ENCODE assay signal across 27 mouse cellular contexts in the genomic region with DNA sequence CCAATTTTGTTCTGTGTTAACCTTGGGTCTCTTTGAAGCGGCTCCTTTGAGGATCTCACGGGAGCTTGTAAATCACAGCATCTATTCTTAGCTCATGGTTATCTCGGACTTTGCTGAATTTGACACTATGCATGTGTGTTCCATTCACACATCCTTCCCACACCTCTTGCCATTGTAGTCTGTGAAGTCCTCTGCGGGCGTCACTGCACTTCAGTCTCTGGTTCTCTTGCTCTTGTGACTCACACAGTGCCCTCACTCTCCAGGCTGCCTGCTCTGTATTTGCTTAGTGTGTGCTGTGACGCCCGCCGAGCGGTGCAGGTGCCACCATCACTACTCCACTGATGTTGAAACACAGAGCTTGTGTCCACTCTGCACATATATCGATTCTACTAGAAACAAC.
DNase-seq lines count a peak whose midpoint lies in the region; ATAC-seq and TF ChIP-seq lines count a peak whose summit lies in the region.
"Had no signal": no experiment of that assay in that cellular context is flagged by ENCODE, and none has a peak within 500 bp of the region (broad histone marks: within the 10 kb centered on the region; RNA-seq: fewer than 3 reads in every experiment).

No protein-coding gene starts in this region.

- H3K4me2 ChIP-seq in heart, embryonic 14.5 days (ENCODE audit: low read length): no peak overlapping the region
- no peak overlapping the region for H3K4me2 ChIP-seq in heart, postnatal 0 days (ENCODE audit: low read depth, low read length)
- H3K4me2 ChIP-seq: embryonic facial prominence, embryonic 12.5 days; embryonic facial prominence, embryonic 15.5 days; hindbrain, embryonic 12.5 days; hindbrain, embryonic 15.5 days had no signal

- no peaks in the 10 kb centered on the region for H3K9me3 ChIP-seq in heart, embryonic 14.5 days (ENCODE audit: control insufficient read depth, low read length)
- no peaks in the 10 kb centered on the region for H3K9me3 ChIP-seq in heart, postnatal 0 days (replicated peaks; ENCODE audit: control insufficient read depth, low read length)
- H3K9me3 ChIP-seq: embryonic facial prominence, embryonic 12.5 days; embryonic facial prominence, embryonic 15.5 days; hindbrain, embryonic 12.5 days; hindbrain, embryonic 15.5 days had no signal

- intact Hi-C loops in heart, postnatal 10 days (cut with DNase I): no loop called here

- 41% methylated on average over 10 of the region's 10 CpGs for WGBS in heart, embryonic 14.5 days
- WGBS in heart, postnatal 0 days: 40% methylated on average over 10 of the region's 10 CpGs

- H3K4me3 ChIP-seq in heart, embryonic 14.5 days (ENCODE audit: control insufficient read depth in 1 of 2, insufficient read depth in 1 of 2, low read depth in 1 of 2, low read length in 2 of 2): no peak overlapping the region
- no peak overlapping the region for H3K4me3 ChIP-seq in heart, postnatal 0 days (ENCODE audit: low read depth, low read length)
- H3K4me3 ChIP-seq: embryonic facial prominence, embryonic 12.5 days; embryonic facial prominence, embryonic 15.5 days; hindbrain, embryonic 12.5 days; hindbrain, embryonic 15.5 days had no signal

- TF ChIP-seq EP300 in heart, postnatal 0 days (IDR thresholded peaks at IDR 0.05; ENCODE audit: low read depth): no peak

- H3K9ac ChIP-seq in heart, embryonic 14.5 days (ENCODE audit: low read length): 0 out of 2 replicates have a peak overlapping the region, but pooled peaks have one; percentile 4
- no peak overlapping the region for H3K9ac ChIP-seq in heart, postnatal 0 days (replicated peaks; ENCODE audit: low read depth, low read length)
- H3K9ac ChIP-seq: embryonic facial prominence, embryonic 12.5 days; embryonic facial prominence, embryonic 15.5 days; forebrain, postnatal 0 days; hindbrain, embryonic 12.5 days; hindbrain, embryonic 15.5 days had no signal

- peak; percentile 56 for ATAC-seq in heart, embryonic 14.5 days (ENCODE audit: insufficient number of reproducible peaks, insufficient read depth, low FRiP score, low read depth)
- peak; percentile 77 for ATAC-seq in heart, postnatal 0 days (ENCODE audit: insufficient read depth, low read depth)
- ATAC-seq: forebrain, embryonic 14.5 days; forebrain, postnatal 0 days; intestine, postnatal 0 days; Patski had no signal

- DNase-seq in heart, adult 11 months: peak; percentile 70
- DNase-seq in heart, adult 18-20 months: no peak
- DNase-seq in heart, adult 8-10 months (ENCODE audit: low spot score): no peak
- DNase-seq in heart, postnatal 0 days (ENCODE audit: low spot score): peak; percentile 14
- DNase-seq in heart, postnatal 10 days: no peak
- DNase-seq in thymus, adult 18-20 months: no peak
- DNase-seq: adrenal gland, postnatal 10 days; adrenal gland, postnatal 36 days; B cell, adult 2 months; cerebellum, adult 11 months; cerebellum, adult 2 months; cerebellum, adult 9-11 months; cerebellum, postnatal 25 days; forebrain, postnatal 0 days; gastrocnemius, postnatal 10 days; gastrocnemius, postnatal 36 days; kidney, adult 2 months had no signal

- H3K27me3 ChIP-seq in heart, embryonic 14.5 days (ENCODE audit: control insufficient read depth, insufficient read depth, low read length): no peaks in the 10 kb centered on the region
- H3K27me3 ChIP-seq in heart, postnatal 0 days (ENCODE audit: control insufficient read depth, insufficient read depth, low read length): no peaks in the 10 kb centered on the region
- H3K27me3 ChIP-seq: CH12.LX; embryonic facial prominence, embryonic 12.5 days; embryonic facial prominence, embryonic 15.5 days; hindbrain, embryonic 12.5 days; hindbrain, embryonic 15.5 days had no signal

- H3K36me3 ChIP-seq in heart, embryonic 14.5 days (ENCODE audit: control insufficient read depth, insufficient read depth, low read length): no peaks in the 10 kb centered on the region
- H3K36me3 ChIP-seq in heart, postnatal 0 days (replicated peaks; ENCODE audit: control insufficient read depth, insufficient read depth, low read length): no peaks in the 10 kb centered on the region
- H3K36me3 ChIP-seq: embryonic facial prominence, embryonic 12.5 days; embryonic facial prominence, embryonic 15.5 days; G1E; hindbrain, embryonic 12.5 days; hindbrain, embryonic 15.5 days had no signal

- TF ChIP-seq CTCF in heart, postnatal 0 days (IDR thresholded peaks at IDR 0.05; ENCODE audit: low read depth): no peak

- H3K27ac ChIP-seq in heart, embryonic 14.5 days (replicated peaks in 1 of 2; ENCODE audit: control insufficient read depth in 1 of 2, insufficient read depth in 1 of 2, low read depth in 2 of 2, low read length in 2 of 2): 0 out of 4 replicates have a peak overlapping the region, but pooled peaks of 1 of the 2 experiments have one; percentile 24
- H3K27ac ChIP-seq in heart, postnatal 0 days (ENCODE audit: low read depth): no peak overlapping the region
- H3K27ac ChIP-seq: embryonic facial prominence, embryonic 12.5 days; embryonic facial prominence, embryonic 15.5 days; hindbrain, embryonic 12.5 days; hindbrain, embryonic 15.5 days had no signal

- H3K4me1 ChIP-seq in heart, embryonic 14.5 days (ENCODE audit: control insufficient read depth in 2 of 2, insufficient read depth in 2 of 2, low read length in 2 of 2): 0 out of 4 replicates have a peak, but pooled peaks cover 0 to 5% of the 10 kb centered on the region in 2 experiments
- no peaks in the 10 kb centered on the region for H3K4me1 ChIP-seq in heart, postnatal 0 days (ENCODE audit: control insufficient read depth, insufficient read depth)
- H3K4me1 ChIP-seq: embryonic facial prominence, embryonic 12.5 days; embryonic facial prominence, embryonic 15.5 days had no signal

Comparison
In these comparisons a context has a peak if more than half of its experiments do, and no peak if none do; other contexts are left out.
1. DNase-seq: peak in heart, adult 11 months (single experiment) and heart, postnatal 0 days (single experiment); none in heart, adult 18-20 months (0 of 2), heart, adult 8-10 months (single experiment), heart, postnatal 10 days (0 of 2) and thymus, adult 18-20 months (0 of 2).